Mouse (Mus musculus): Measurements from ENCODE around the gene Thada. TPM values are rescaled to one million over a fixed set of nuclear protein-coding genes. Genes with fewer than 3 reads are reported as not detected.
"Not testable (repeated sequence)": the region's sequence is repeated elsewhere in the genome, so short reads cannot be mapped to it uniquely, and the experiment has no call there.

Thada gene
- total and polyA plus RNA-seq, 2 experiments from 2014 or later: 3.3 to 15.7 TPM

DNA sequence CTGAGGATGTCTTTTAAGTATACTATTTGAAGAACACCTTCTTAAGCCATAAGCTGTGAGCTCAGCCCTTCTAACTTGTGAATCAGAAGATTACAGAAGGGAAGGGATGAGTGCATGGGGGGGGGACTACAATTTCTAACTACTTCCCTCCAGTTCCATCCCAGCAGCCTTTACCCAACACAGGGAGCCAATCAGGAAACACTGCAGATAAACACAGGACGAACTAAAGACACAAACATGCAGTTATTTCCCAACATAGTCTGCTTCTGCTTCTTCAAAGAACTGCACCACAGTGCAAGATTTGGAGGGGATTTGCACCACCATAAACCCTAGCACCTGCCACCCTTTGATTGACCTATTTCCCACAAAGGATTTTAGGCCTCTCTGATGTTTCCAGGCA is 227.8 kb downstream of the Thada start:
- ATAC-seq: no peak
- Histone ChIP-seq H3K27me3 (ENCODE audit: insufficient read depth, low read length) (no peaks in the 10 kb centered on the region), H3K4me3 (ENCODE audit: low read length) (no peak overlapping the region), H3K4me2 (ENCODE audit: low read depth, low read length) (no peak overlapping the region), H3K9ac (replicated peaks; ENCODE audit: low read length) (no peak overlapping the region), H3K27ac (no peak overlapping the region), H3K9me3 (ENCODE audit: low read length) (no peaks in the 10 kb centered on the region), H3K4me1 (ENCODE audit: insufficient read depth, low read length) (no peaks in the 10 kb centered on the region), H3K36me3 (ENCODE audit: insufficient read depth, low read length) (no peaks in the 10 kb centered on the region)
- no peak for TF ChIP-seq CTCF (IDR thresholded peaks at IDR 0.05; ENCODE audit: low read depth)
- DNase-seq (ENCODE audit: low spot score): no peak
- WGBS: 94% methylated on average over 1 of the region's 1 CpGs

DNA sequence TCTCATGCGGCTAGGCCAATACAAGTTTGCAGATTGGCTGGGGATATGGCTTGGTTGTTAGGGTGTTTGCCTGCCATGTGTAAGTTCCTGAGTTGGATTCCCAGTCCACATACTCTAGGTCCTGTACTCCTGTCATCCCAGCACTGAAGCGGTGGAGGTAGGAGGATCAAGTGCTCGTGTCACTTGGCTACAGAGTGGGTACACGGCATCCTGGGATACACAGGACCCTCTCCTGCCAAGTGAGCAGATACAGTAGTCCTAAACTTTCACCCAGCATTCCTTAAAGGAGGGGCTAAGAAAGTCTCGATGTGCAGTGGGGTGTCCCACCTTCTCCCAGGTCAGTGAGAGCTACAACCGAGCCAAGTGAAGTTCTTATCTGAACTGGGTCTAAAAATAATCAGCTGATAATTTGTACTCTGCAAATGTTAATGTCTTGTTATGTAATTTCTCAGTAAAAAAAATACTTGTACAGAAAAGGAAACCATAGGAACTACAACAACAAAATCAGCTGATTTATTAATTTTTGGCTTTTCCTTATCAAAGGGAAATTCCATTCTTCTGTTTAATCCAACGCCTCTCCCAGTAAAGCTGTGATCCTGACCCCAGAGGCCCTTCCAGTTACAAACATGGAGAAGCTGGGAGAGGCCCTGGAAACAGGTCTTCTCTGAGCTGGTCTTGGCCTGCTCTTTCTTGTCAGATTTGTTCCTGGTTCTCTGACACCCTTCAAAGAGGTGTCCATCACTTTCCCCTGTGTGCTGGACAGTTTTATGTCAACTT is 229.0 kb downstream of the Thada start:
- 92% methylated on average over 7 of the region's 7 CpGs for WGBS
- Histone ChIP-seq H3K9ac (replicated peaks; ENCODE audit: low read length) (no peak overlapping the region), H3K9me3 (ENCODE audit: low read length) (no peaks in the 10 kb centered on the region), H3K27ac (no peak overlapping the region), H3K4me3 (ENCODE audit: low read length) (no peak overlapping the region), H3K4me2 (ENCODE audit: low read depth, low read length) (no peak overlapping the region), H3K4me1 (ENCODE audit: insufficient read depth, low read length) (no peaks in the 10 kb centered on the region), H3K27me3 (ENCODE audit: insufficient read depth, low read length) (no peaks in the 10 kb centered on the region), H3K36me3 (ENCODE audit: insufficient read depth, low read length) (no peaks in the 10 kb centered on the region)
- TF ChIP-seq CTCF (IDR thresholded peaks at IDR 0.05; ENCODE audit: low read depth): no peak
- ATAC-seq: no peak
- DNase-seq (ENCODE audit: low spot score): no peak

DNA sequence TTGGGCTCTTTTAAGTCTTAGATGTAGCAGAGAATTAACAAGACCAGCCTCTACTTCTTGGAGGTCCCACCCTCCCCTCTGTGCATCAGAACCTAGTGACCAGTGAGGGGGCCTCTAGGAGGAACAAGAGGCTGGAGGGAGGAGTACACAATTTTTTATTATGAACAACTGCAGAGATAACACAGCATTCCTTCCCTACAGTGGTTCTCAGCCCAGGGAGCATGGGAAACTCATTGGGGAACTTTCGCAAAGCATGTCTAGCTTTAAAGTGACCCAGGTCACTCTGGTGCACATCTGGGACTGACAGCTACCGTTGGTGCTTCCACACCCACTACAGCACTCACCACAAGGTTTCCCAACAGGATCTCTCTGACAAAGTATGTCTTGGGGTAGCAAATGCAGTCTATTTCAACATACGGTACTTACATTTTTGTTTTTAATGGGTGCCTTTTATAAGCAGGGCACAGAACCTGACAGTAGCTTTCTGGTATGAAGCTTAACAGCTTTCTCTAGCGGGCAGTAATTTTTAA is 230.5 kb downstream of the Thada start:
- Histone ChIP-seq H3K9me3 (ENCODE audit: low read length) (no peaks in the 10 kb centered on the region), H3K4me1 (ENCODE audit: insufficient read depth, low read length) (no peaks in the 10 kb centered on the region), H3K36me3 (ENCODE audit: insufficient read depth, low read length) (no peaks in the 10 kb centered on the region), H3K27ac (no peak overlapping the region), H3K27me3 (ENCODE audit: insufficient read depth, low read length) (no peaks in the 10 kb centered on the region), H3K4me3 (ENCODE audit: low read length) (no peak overlapping the region), H3K4me2 (ENCODE audit: low read depth, low read length) (no peak overlapping the region), H3K9ac (replicated peaks; ENCODE audit: low read length) (no peak overlapping the region)
- WGBS: 93% methylated on average over 4 of the region's 4 CpGs
- DNase-seq (ENCODE audit: low spot score) (no peak), ATAC-seq (no peak)
- no peak for TF ChIP-seq CTCF (IDR thresholded peaks at IDR 0.05; ENCODE audit: low read depth)

DNA sequence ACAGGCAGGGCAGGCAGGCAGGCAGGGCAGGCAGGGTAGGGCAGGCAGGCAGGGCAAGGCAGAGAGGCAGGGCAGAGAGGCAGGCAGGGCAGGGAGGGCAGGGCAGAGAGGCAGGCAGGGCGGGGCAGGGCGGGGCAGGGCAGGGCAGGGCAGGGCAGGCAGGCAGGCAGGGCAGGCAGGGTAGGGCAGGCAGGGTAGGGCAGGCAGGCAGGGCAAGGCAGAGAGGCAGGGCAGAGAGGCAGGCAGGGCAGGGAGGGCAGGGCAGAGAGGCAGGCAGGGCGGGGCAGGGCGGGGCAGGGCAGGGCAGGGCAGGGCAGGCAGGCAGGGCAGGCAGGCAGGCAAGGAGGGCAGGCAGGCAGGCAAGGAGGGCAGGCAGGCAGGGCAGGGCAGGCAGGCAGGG is 231.2 kb downstream of the Thada start:
- not testable (repeated sequence) for H3K4me2 ChIP-seq (ENCODE audit: low read depth, low read length); DNase-seq (ENCODE audit: low spot score); H3K4me3 ChIP-seq (ENCODE audit: low read length); H3K27me3 ChIP-seq (ENCODE audit: insufficient read depth, low read length); H3K4me1 ChIP-seq (ENCODE audit: insufficient read depth, low read length); ATAC-seq; H3K27ac ChIP-seq; H3K9me3 ChIP-seq (ENCODE audit: low read length); H3K9ac ChIP-seq (replicated peaks; ENCODE audit: low read length); H3K36me3 ChIP-seq (ENCODE audit: insufficient read depth, low read length)
- no CpG with 5 or more reads among the region's 4 CpGs for WGBS

DNA sequence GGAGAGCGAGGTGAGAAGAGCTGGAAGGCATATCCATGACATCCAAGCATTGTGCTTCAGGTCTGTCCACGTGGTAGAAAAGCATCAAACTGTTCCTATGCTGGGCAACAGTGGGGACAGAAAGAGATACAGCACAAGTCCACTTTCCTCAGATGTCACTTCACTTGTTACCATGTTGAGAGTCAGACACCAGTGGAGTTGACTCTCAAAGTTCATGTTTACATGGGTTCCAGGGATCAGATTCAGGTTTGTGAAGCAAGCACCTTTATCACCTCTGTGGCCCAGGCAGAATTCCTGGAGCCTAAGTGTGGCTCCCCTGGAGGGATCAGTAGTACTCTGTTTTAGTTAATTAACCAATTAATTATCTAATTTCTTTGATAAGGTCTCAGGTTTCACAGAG is 232.2 kb downstream of the Thada start:
- Histone ChIP-seq H3K4me2 (ENCODE audit: low read depth, low read length) (no peak overlapping the region), H3K4me1 (ENCODE audit: insufficient read depth, low read length) (no peaks in the 10 kb centered on the region), H3K9ac (replicated peaks; ENCODE audit: low read length) (no peak overlapping the region), H3K27me3 (ENCODE audit: insufficient read depth, low read length) (no peaks in the 10 kb centered on the region), H3K36me3 (ENCODE audit: insufficient read depth, low read length) (no peaks in the 10 kb centered on the region), H3K9me3 (ENCODE audit: low read length) (no peaks in the 10 kb centered on the region), H3K27ac (no peak overlapping the region), H3K4me3 (ENCODE audit: low read length) (no peak overlapping the region)
- 94% methylated on average over 2 of the region's 2 CpGs for WGBS
- no peak for ATAC-seq
- TF ChIP-seq CTCF (IDR thresholded peaks at IDR 0.05; ENCODE audit: low read depth): no peak
- no peak for DNase-seq (ENCODE audit: low spot score)

DNA sequence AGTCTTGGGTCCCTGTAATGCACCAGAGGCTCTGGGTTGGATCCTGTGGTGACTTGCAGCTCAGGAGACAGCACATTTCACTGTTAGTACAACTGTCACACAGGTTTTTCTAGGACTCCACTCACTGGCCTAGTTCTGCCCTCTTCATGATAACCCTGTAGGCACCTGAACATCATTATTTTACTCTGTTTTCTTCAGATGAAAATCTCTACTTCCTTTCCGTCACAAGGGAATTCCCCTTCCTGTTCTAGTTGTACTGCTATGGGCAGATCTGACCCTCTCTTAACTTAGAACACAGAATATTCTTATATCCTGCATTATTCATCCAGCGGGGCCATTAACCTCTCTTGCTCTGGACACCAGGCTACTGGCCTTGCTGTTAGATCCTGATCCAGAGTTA is 234.6 kb downstream of the Thada start:
- Histone ChIP-seq H3K27me3 (ENCODE audit: insufficient read depth, low read length) (no peaks in the 10 kb centered on the region), H3K9ac (replicated peaks; ENCODE audit: low read length) (no peak overlapping the region), H3K27ac (no peak overlapping the region), H3K4me1 (ENCODE audit: insufficient read depth, low read length) (no peaks in the 10 kb centered on the region), H3K4me2 (ENCODE audit: low read depth, low read length) (no peak overlapping the region), H3K36me3 (ENCODE audit: insufficient read depth, low read length) (0 out of 2 replicates have a peak, but pooled peaks cover 16% of the 10 kb centered on the region), H3K9me3 (ENCODE audit: low read length) (no peaks in the 10 kb centered on the region), H3K4me3 (ENCODE audit: low read length) (no peak overlapping the region)
- no peak for TF ChIP-seq CTCF (IDR thresholded peaks at IDR 0.05; ENCODE audit: low read depth)
- ATAC-seq (no peak), DNase-seq (ENCODE audit: low spot score) (no peak)
- 90% methylated on average over 2 of the region's 2 CpGs for WGBS

DNA sequence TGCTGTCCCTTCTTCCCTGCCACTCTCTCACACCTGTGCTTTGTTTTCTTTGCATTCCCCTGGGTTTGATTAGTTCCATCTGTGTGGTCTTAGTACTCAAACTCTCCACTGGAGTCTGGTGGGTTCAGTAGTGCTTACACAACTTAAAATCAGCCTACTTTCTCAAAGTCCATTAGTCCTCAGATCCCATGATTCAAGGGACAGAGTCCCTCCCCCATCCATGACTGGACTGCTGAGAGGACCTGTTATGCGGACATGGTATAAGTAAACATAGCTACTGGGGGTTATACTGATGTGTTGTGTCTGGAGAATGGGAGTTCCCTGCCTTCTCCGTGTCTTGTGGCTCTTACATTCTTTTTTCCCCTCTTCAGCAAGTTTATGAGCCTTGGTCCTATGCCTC is 237.8 kb downstream of the Thada start:
- DNase-seq (ENCODE audit: low spot score) (no peak), ATAC-seq (no peak)
- no peak for TF ChIP-seq CTCF (IDR thresholded peaks at IDR 0.05; ENCODE audit: low read depth)
- 88% methylated on average over 2 of the region's 2 CpGs for WGBS
- Histone ChIP-seq H3K4me3 (ENCODE audit: low read length) (no peak overlapping the region), H3K9ac (replicated peaks; ENCODE audit: low read length) (no peak overlapping the region), H3K36me3 (ENCODE audit: insufficient read depth, low read length) (peaks cover 16% of the 10 kb centered on the region; the same call in 1 of the 2 replicates), H3K9me3 (ENCODE audit: low read length) (no peaks in the 10 kb centered on the region), H3K27me3 (ENCODE audit: insufficient read depth, low read length) (no peaks in the 10 kb centered on the region), H3K4me2 (ENCODE audit: low read depth, low read length) (no peak overlapping the region), H3K4me1 (ENCODE audit: insufficient read depth, low read length) (no peaks in the 10 kb centered on the region), H3K27ac (no peak overlapping the region)

Data from hindbrain, postnatal 0 days (tissue).